Mouse (Mus musculus) midbrain, embryonic 14.5 days (tissue): ENCODE results near the gene Vsig10l. TPM values are rescaled to one million over a fixed set of nuclear protein-coding genes. Genes with fewer than 3 reads are reported as not detected.
A peak's percentile ranks its signal among the peaks of the same experiment; 100 is the strongest.

Experiments used
- ATAC-seq: fragments of 200-750 bp; cut with Nextera tagmentation; 2 replicates; pipeline ENCODE4 v1.8.0; 2017; ENCODE audit warnings: moderate number of reproducible peaks, moderate library complexity; ENCODE audit not compliant: low FRiP score, low TSS enrichment
- DNase-seq: peaks from one replicate; pipeline ENCODE4 v3.0.0-alpha.2; 2015
- H3K27ac ChIP-seq: fragments of 300-500 bp; sonication (generic); replicated peaks from 2 replicates; pipeline ENCODE4 v1.5.1; 2014; ENCODE audit warnings: mild to moderate bottlenecking, low read depth, low read length, moderate library complexity
- H3K27me3 ChIP-seq: fragments of 300-500 bp; sonication (generic); 2 replicates; pipeline ENCODE4 v1.6.1; 2014; ENCODE audit warnings: low read length, control low read depth, mixed read lengths; ENCODE audit not compliant: control insufficient read depth, insufficient read depth
- H3K36me3 ChIP-seq: fragments of 300-500 bp; sonication (generic); 2 replicates; pipeline ENCODE4 v1.6.1; 2014; ENCODE audit warnings: low read length, control low read depth; ENCODE audit not compliant: control insufficient read depth, insufficient read depth
- H3K4me1 ChIP-seq: fragments of 300-500 bp; sonication (generic); 2 replicates; pipeline ENCODE4 v1.6.1; 2014; ENCODE audit warnings: mild to moderate bottlenecking, antibody characterized with exemption, low read length, control low read depth; ENCODE audit not compliant: control insufficient read depth, insufficient read depth
- H3K4me2 ChIP-seq: fragments of 300-500 bp; sonication (generic); 2 replicates; pipeline ENCODE4 v1.6.1; 2014; ENCODE audit warnings: mild to moderate bottlenecking, low read length, moderate library complexity
- H3K4me3 ChIP-seq: fragments of 300-500 bp; sonication (generic); replicated peaks from 2 replicates; pipeline ENCODE4 v1.5.1; 2014; ENCODE audit warnings: low read depth, low read length
- H3K9ac ChIP-seq: fragments of 300-500 bp; sonication (generic); replicated peaks from 2 replicates; pipeline ENCODE4 v1.6.1; 2014; ENCODE audit warnings: mild to moderate bottlenecking, low read length, moderate library complexity
- H3K9me3 ChIP-seq: fragments of 300-500 bp; sonication (generic); 2 replicates; pipeline ENCODE4 v1.6.1; 2016; ENCODE audit warnings: low read length, control low read depth, mixed read lengths; ENCODE audit not compliant: control insufficient read depth
- WGBS: fragments of 180-500 bp; shearing (Covaris S2); extraction: QIAGEN DNeasy Blood & Tissue Kit; methylation state at CpG from one replicate; pipeline ENCODE4 v1.1.7; 2014; 5-methylcytosine and 5-hydroxymethylcytosine counted together
- polyA plus RNA-seq: library from polyadenylated mRNA; unstranded; fragments of >200 nt; fragmentation: Nextera tagmentation; extraction: Ambion mirVana; gene quantifications from 2 replicates; pipeline ENCODE4 v1.2.1, GENCODE M21; 2014

The Vsig10l gene
- polyA plus RNA-seq, result 8.0 and 12.5 TPM in 2 replicates

GRCm38 (mm10) chr7:43462851-43463250 lies at the start of gene Vsig10l:
Gene Vsig10l (plus strand): TSS chr7:43463151.
- Histone ChIP-seq H3K27ac (no peak within 1 kb of the TSS), H3K4me1 (peaks cover 10% of the 10 kb centered on the region; the same call in 1 of the 2 replicates), H3K27me3 (no peaks in the 10 kb centered on the region), H3K4me3 (no peak within 1 kb of the TSS), H3K9ac (no peak within 1 kb of the TSS), H3K4me2 (no peak within 1 kb of the TSS), H3K9me3 (no peaks in the 10 kb centered on the region), H3K36me3 (no peaks in the 10 kb centered on the region)
- 63% methylated on average over 4 of the region's 4 CpGs for WGBS
- DNase-seq (no peak), ATAC-seq (no peak)

GRCm38 (mm10) chr7:43417298-43417697 lies 45.7 kb upstream of the Vsig10l start:
- H3K4me1 ChIP-seq, result no peaks in the 10 kb centered on the region
- no peak overlapping the region for H3K4me3 ChIP-seq
- DNase-seq (no peak), ATAC-seq (no peak)
- no peak overlapping the region for H3K27ac ChIP-seq
- no peaks in the 10 kb centered on the region for H3K27me3 ChIP-seq
- H3K9ac ChIP-seq, result no peak overlapping the region
- 91% methylated on average over 10 of the region's 10 CpGs for WGBS
- no peaks in the 10 kb centered on the region for H3K36me3 ChIP-seq
- no peaks in the 10 kb centered on the region for H3K9me3 ChIP-seq
- H3K4me2 ChIP-seq, result no peak overlapping the region

- ATAC-seq, result peak; percentile 73
- DNase-seq, result peak; percentile 88
- Histone ChIP-seq H3K27ac (no peak overlapping the region), H3K4me1 (0 out of 2 replicates have a peak, but pooled peaks cover 4% of the 10 kb centered on the region), H3K4me3 (no peak overlapping the region), H3K27me3 (no peaks in the 10 kb centered on the region), H3K9ac (no peak overlapping the region), H3K36me3 (no peaks in the 10 kb centered on the region), H3K9me3 (no peaks in the 10 kb centered on the region), H3K4me2 (peak overlapping the region; percentile 33)
- 9% methylated on average over 11 of the region's 11 CpGs for whole genome bisulfite sequencing
Measured at GRCm38 (mm10) chr7:43422995-43423617, 39.8 kb upstream of the Vsig10l start.

- Histone ChIP-seq H3K27ac (no peak overlapping the region), H3K4me1 (0 out of 2 replicates have a peak, but pooled peaks cover 4% of the 10 kb centered on the region), H3K4me3 (no peak overlapping the region), H3K27me3 (no peaks in the 10 kb centered on the region), H3K36me3 (no peaks in the 10 kb centered on the region), H3K4me2 (no peak overlapping the region), H3K9me3 (no peaks in the 10 kb centered on the region), H3K9ac (no peak overlapping the region)
- DNase-seq, result no peak
- ATAC-seq, result no peak
- 63% methylated on average over 3 of the region's 3 CpGs for WGBS
Measured at GRCm38 (mm10) chr7:43423991-43424625, 38.8 kb upstream of the Vsig10l start.

- H3K4me1 ChIP-seq, result 0 out of 2 replicates have a peak, but pooled peaks cover 4% of the 10 kb centered on the region
- no peak within 1 kb of the TSS for H3K9ac ChIP-seq
- H3K36me3 ChIP-seq, result no peaks in the 10 kb centered on the region
- ATAC-seq (no peak), DNase-seq (no peak)
- H3K27ac ChIP-seq, result no peak within 1 kb of the TSS
- 88% methylated on average over 8 of the region's 8 CpGs for WGBS
- H3K4me3 ChIP-seq, result no peak within 1 kb of the TSS
- no peaks in the 10 kb centered on the region for H3K27me3 ChIP-seq
- no peaks in the 10 kb centered on the region for H3K9me3 ChIP-seq
- no peak within 1 kb of the TSS for H3K4me2 ChIP-seq
Measured at GRCm38 (mm10) chr7:43427406-43427805, 35.5 kb upstream of the Vsig10l start, which contains the start of gene Lim2. Gene Lim2 (plus strand): TSS chr7:43427670.

- H3K4me2 ChIP-seq, result no peak overlapping the region
- 66% methylated on average over 4 of the region's 4 CpGs for WGBS
- no peak overlapping the region for H3K4me3 ChIP-seq
- no peak overlapping the region for H3K9ac ChIP-seq
- no peak overlapping the region for H3K27ac ChIP-seq
- H3K36me3 ChIP-seq, result no peaks in the 10 kb centered on the region
- DNase-seq (no peak), ATAC-seq (no peak)
- H3K4me1 ChIP-seq, result no peaks in the 10 kb centered on the region
- no peaks in the 10 kb centered on the region for H3K9me3 ChIP-seq
- no peaks in the 10 kb centered on the region for H3K27me3 ChIP-seq
Measured at GRCm38 (mm10) chr7:43429500-43429899, 33.5 kb upstream of the Vsig10l start.

- Histone ChIP-seq H3K36me3 (no peaks in the 10 kb centered on the region), H3K4me2 (no peak overlapping the region), H3K9me3 (no peaks in the 10 kb centered on the region), H3K9ac (no peak overlapping the region), H3K27me3 (no peaks in the 10 kb centered on the region), H3K4me1 (no peaks in the 10 kb centered on the region), H3K27ac (no peak overlapping the region), H3K4me3 (no peak overlapping the region)
- ATAC-seq, result no peak
- WGBS, result 74% methylated on average over 4 of the region's 4 CpGs
- DNase-seq, result no peak
Measured at GRCm38 (mm10) chr7:43432891-43433290, 30.1 kb upstream of the Vsig10l start.

- no peak for ATAC-seq
- no peaks in the 10 kb centered on the region for H3K4me1 ChIP-seq
- DNase-seq, result no peak
- H3K9ac ChIP-seq, result no peak overlapping the region
- no peaks in the 10 kb centered on the region for H3K9me3 ChIP-seq
- 80% methylated on average over 5 of the region's 5 CpGs for WGBS
- no peaks in the 10 kb centered on the region for H3K27me3 ChIP-seq
- no peaks in the 10 kb centered on the region for H3K36me3 ChIP-seq
- H3K4me3 ChIP-seq, result no peak overlapping the region
- H3K4me2 ChIP-seq, result no peak overlapping the region
- no peak overlapping the region for H3K27ac ChIP-seq
Measured at GRCm38 (mm10) chr7:43434676-43435075, 28.3 kb upstream of the Vsig10l start.
